Mouse (Mus musculus): ENCODE data around the gene Anapc16.

DNA sequence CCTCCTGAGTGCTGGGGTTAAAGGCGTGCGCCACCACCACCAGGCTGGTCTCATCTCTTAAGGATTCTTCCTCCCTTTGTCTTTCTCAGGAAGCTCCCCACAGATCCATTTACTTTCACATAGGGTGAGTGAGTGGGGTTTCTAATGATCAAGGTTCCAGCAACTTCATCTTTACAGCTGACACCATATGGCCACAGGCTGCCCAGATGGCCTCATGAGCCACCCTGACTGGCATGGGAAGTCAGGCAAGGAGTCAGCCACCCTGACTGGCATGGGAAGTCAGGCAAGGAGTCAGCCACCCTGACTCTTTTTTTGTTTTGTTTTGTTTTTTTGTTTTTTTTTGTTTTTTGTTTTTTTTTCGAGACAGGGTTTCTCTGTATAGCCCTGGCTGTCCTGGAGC lies 57.5 kb downstream of the Anapc16 start:
- TF ChIP-seq CTCF (IDR thresholded peaks at IDR 0.05; ENCODE audit: extremely low read depth, insufficient read depth, insufficient read length, insufficient replicate concordance) (no peak), POLR2A (IDR thresholded peaks at IDR 0.05; ENCODE audit: low read depth, low read length) (no peak)
